Mouse (Mus musculus) c-Kit-positive CD71-positive TER-119-positive erythroid progenitor cells, embryonic 14.5 days (primary cell): ENCODE results near the gene Tsga10ip.
"Not testable (repeated sequence)": the region's sequence is repeated elsewhere in the genome, so short reads cannot be mapped to it uniquely, and the experiment has no call there.

Experiments used
- DNase-seq: peaks from one replicate; pipeline ENCODE4 v3.0.0-alpha.2; 2013; ENCODE audit warnings: low spot score

Tsga10ip gene

GRCm38 (mm10) chr19:5389647-5390046, 12.7 kb downstream of the Tsga10ip start:
- DNase-seq = peak; percentile 65

DNA sequence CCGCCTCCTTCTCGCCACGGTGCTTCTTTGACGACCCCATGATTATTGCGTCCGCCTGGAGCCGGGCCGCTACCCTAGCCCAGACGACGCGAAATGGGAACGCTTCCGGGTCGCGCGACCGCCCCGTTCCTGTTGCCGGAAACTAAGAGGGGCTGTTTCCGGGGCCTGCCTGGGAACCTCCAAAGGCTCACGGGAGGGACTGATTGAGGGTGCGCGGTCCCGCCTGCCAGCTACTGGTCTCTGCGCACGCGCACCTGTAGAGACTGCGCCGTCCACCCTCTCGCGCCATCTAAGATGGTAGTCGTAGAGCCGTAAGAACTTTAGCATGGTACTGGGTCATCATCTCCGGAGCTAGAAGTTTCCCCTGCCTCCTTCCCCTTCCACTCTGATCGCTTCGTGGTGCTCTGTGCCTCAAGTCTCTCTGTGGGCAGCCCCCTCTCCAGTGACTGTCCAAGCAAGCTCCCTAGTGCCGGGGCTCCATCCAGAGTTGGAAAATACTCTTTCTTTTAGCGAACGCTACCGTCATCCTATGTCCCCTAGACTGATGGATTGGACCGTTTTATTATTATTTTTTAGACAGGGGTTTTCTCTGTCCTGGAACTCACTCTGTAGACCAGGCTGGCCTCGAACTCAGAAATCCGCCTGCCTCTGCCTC, 13.6 kb downstream of the Tsga10ip start, which contains the start of gene Sart1:
Gene Sart1 (minus strand): TSS at position 116 of the 655 bp plus-strand sequence.
- peak; percentile 92 for DNase-seq

- no peak for DNase-seq
Observed at GRCm38 (mm10) chr19:5388011-5388441, 14.3 kb downstream of the Tsga10ip start.

DNA sequence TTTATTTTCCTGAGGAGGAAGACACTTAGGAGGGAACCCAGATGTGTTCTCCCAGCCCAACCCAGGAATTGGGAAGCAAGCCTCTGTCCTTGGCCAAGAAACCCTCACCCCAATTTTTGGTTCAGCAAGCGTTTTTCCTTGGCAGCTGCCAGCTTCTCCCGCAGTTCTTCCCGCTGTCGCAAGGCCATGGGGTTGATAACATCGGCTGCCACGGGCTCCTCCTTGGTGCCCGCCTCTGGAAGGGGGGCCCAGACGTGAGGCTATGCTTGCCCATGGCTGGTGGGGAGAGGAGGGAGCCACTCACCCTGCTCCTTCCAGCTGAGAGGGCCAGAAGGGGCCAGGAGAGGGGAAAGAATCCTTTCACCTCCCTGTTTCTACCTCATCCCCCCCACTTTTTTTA, 17.6 kb downstream of the Tsga10ip start:
- no peak for DNase-seq

DNA sequence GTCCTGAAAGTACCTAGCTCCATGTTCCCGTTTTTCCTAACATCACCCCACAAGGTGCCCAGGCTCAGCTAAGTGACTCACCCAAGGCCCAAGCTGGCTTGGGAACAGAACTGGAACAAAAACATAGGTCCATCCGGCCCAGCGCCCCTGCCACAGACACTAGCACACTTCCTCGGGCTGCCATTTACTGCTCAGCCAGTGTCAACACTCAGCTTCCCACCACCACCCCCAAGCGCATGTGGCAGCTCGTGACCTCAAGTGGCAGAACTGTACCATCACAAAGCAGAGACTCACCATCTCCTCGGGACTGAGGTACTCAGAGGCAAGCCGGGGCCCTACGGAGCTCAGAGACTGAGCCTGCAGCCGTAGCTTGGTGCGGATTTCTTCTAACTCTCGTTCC, 19.0 kb downstream of the Tsga10ip start:
- DNase-seq = no peak

- DNase-seq = no peak
Observed at GRCm38 (mm10) chr19:5377446-5377845, 24.9 kb downstream of the Tsga10ip start.

- DNase-seq = no peak
Observed at GRCm38 (mm10) chr19:5374748-5375147, 27.6 kb downstream of the Tsga10ip start.

DNA sequence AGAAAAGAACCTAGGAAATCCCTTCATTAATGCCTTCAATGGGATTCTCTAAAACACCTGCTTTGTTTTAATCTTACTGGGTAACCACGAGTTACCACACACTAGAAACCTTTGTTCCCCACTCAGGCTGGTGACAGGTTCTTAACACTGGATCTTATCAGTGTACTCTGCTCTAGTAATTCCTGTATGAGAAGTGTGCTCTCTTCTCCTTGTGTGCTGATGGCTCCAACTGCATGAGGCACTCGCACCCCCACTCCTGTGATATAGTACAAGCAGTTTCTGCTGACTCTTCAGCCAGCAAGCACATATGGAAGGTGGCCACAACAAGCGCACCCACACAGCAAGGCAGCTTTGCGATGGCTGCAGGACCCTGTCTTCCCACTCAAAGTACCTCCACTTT, 28.1 kb downstream of the Tsga10ip start:
- no peak for DNase-seq

GRCm38 (mm10) chr19:5372724-5373123, 29.6 kb downstream of the Tsga10ip start:
- no peak for DNase-seq

- no peak for DNase-seq
Observed at GRCm38 (mm10) chr19:5370932-5371331, 31.4 kb downstream of the Tsga10ip start.

- peak; percentile 37 for DNase-seq
Observed at GRCm38 (mm10) chr19:5367455-5367854, 34.9 kb downstream of the Tsga10ip start.

DNA sequence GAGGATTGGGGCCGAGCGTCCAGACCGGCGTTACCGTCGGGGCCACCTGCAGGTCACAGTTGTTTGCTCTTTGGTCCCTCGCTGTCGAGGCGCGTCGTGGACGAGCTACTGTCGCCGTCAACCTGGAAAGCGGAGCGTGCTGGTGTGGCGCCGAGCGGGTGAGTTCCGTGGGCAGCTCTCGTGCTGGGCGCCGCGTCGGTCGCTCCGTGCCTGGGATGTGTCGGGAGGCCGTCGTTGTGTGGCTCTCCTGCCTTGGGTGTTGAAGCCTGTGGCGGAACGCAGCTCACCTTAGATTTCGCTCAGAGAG, 35.3 kb downstream of the Tsga10ip start, which contains the start of gene Banf1:
Gene Banf1 (minus strand): TSS at position 116 of the 307 bp plus-strand sequence.
- DNase-seq = no peak

DNA sequence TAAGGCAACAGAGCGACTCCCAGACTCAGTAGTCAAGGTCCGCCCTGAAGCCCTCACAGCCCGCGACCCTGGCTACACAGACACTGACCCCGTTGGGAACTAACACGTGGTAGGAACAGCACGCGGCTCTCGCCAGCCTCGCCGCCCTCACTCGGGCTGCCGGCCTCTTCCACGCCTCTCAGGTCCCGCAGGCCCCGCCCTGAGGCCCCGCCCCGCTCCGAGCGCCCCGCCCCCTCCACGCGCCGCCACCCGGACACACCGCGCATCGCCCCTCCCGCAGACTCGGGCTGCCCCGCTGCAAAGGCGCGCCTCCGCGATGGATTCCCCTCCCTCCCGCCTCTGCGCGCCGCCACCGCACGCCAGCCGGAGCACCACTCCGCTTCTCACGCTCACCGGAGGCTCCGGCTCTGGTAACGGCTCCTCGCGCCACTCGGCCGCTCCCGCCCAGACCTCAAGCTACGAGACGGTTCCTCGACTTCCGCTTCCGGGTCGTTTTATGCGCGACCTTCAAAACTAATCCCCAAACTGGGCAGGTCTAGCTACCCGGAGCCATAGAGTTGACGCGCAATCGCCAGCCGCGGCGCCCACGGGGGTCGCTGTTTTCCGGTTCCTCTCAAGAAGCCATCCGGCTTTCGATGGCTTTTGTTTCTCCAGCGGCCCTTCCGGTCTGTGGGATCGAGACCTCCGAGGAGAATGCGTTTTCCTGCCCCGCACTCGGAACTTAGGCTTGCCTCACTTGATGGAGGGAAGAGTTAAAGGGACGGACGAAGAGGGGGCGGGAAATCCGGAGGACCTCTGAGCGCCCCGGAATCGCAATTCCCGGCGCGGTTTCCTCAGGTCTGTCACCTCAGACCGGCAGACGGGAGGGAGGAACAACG, 35.9 kb downstream of the Tsga10ip start, which contains the start of gene Eif1ad:
Gene Eif1ad (plus strand): TSS at position 567 of the 878 bp plus-strand sequence.
- peak; percentile 97 for DNase-seq

DNA sequence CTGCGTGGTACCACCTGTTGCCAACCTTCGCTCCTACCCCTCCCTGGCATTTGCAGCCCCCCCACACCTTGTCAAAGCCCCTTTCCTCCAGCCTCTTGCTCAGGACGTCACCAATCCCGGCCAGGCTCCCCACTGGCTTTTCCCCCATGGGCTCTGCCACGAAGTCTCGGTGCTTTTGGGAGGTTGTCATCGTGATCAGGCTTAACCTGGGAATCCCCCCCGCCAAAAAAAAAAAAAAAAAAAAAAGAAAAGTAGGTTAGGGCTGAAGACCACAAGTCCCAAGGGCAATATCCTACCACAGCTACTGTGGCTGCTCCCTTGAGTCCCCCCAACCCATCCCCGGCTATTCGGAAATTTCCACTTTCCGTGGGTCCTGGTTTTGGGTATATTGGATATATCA, 36.6 kb downstream of the Tsga10ip start:
- DNase-seq = no peak

GRCm38 (mm10) chr19:5364124-5364523, 38.2 kb downstream of the Tsga10ip start:
- DNase-seq = no peak

DNA sequence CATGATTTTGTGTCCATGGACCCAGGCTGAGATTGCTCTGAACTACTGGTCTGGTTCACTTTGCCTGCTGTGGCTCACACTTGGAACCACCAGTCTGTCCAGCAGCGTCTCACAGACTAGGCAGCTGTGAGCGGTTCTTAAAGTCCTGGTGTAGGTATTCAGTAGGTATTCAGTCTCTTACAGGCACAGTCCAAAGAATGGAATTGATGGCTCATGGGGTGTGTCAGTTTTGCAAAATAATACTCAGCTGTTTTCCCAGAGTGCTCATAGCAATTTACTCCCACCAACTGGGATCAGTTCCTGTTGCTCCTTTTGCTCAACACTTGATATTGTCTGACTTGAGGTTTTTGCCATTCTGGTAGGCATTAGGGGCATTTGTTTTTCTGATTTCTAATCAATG, 40.1 kb downstream of the Tsga10ip start:
- no peak for DNase-seq

- DNase-seq = no peak
Observed at GRCm38 (mm10) chr19:5356080-5356479, 46.2 kb downstream of the Tsga10ip start.

DNA sequence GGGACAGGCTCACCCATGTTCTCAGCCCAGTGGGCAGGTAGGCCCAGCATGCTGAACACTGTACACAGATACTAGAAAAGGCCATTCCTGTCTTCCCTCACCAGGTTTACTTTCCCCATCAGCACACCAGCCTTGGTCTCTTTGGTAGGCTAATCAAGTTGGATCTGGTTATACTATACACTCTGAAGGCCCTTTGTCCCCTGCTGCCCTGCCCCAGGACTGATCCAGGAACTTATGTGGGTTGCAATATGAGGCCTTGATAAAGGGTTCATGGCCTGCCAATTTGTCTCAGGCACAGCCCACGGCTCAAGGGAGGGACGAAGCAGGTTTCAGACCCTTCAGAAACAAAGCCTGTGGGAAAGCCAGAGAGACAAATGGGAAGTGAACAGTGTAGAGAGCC, 48.7 kb downstream of the Tsga10ip start:
- DNase-seq = no peak

- DNase-seq = not testable (repeated sequence)
Observed at GRCm38 (mm10) chr19:5349502-5349873, 52.8 kb downstream of the Tsga10ip start, which contains the start of gene Cst6. Gene Cst6 (minus strand): TSS chr19:5349574.

GRCm38 (mm10) chr19:5348526-5349501, 53.5 kb downstream of the Tsga10ip start:
- peak; percentile 31 for DNase-seq

DNA sequence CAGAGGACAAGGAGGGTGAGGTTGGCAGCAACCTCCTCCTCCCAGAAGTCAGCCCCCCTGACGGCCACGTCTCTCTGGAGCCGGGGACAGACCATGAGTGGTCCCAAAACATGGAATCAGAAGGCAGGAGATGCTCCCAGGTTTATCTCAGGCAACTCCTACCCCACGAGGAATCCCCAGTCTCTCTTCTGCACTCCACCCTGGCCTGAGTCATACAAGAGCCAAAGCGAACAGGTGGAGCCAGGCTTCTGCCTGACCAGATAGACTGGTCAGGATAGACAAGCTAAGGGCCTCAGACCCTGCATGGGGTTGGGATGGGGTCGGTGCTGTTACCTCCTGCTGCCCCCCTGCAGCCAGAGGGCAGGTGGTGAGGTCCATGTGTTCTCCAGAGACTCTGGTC, 54.3 kb downstream of the Tsga10ip start:
- DNase-seq = no peak
